Mouse (Mus musculus) gastrocnemius, postnatal 10 days (tissue): ENCODE measurements around the gene Upp2. TPM values are rescaled to one million over a fixed set of nuclear protein-coding genes. Genes with fewer than 3 reads are reported as not detected.

Source experiments
- DNase-seq: peaks from one replicate; pipeline ENCODE4 v3.0.0; 2021; ENCODE audit warnings: mixed read lengths
- total RNA-seq, 2 experiments: library from RNA; stranded (reverse); gene quantifications; 2 replicates each; pipeline ENCODE4 v1.2.3; 2021

The Upp2 gene
- total RNA-seq, 2 experiments from 2014 or later = 1.8 to 3.3 TPM

GRCm38 (mm10) chr2:58765141-58765540, 198.0 kb downstream of the Upp2 start:
- no peak for DNase-seq

GRCm38 (mm10) chr2:58773833-58774232, 206.7 kb downstream of the Upp2 start:
- no peak for DNase-seq

- DNase-seq = no peak
Measured at GRCm38 (mm10) chr2:58778986-58779495, 211.9 kb downstream of the Upp2 start.

GRCm38 (mm10) chr2:58783526-58783925, 216.4 kb downstream of the Upp2 start:
- no peak for DNase-seq

GRCm38 (mm10) chr2:58786177-58786576, 219.1 kb downstream of the Upp2 start:
- no peak for DNase-seq

GRCm38 (mm10) chr2:58786681-58787080, 219.6 kb downstream of the Upp2 start:
- no peak for DNase-seq

- no peak for DNase-seq
Measured at GRCm38 (mm10) chr2:58787360-58787759, 220.3 kb downstream of the Upp2 start.

- no peak for DNase-seq
Measured at GRCm38 (mm10) chr2:58789934-58790333, 222.8 kb downstream of the Upp2 start.

GRCm38 (mm10) chr2:58790361-58790760, 223.3 kb downstream of the Upp2 start:
- no peak for DNase-seq

GRCm38 (mm10) chr2:58794489-58794888, 227.4 kb downstream of the Upp2 start:
- DNase-seq = no peak

GRCm38 (mm10) chr2:58795432-58795831, 228.3 kb downstream of the Upp2 start:
- no peak for DNase-seq

- no peak for DNase-seq
Measured at GRCm38 (mm10) chr2:58797506-58797905, 230.4 kb downstream of the Upp2 start.

- no peak for DNase-seq
Measured at GRCm38 (mm10) chr2:58799126-58799525, 232.0 kb downstream of the Upp2 start.

GRCm38 (mm10) chr2:58799623-58800022, 232.5 kb downstream of the Upp2 start:
- DNase-seq = no peak

GRCm38 (mm10) chr2:58812941-58813340, 245.8 kb downstream of the Upp2 start:
- no peak for DNase-seq

- no peak for DNase-seq
Measured at GRCm38 (mm10) chr2:58828910-58829600, 262.0 kb downstream of the Upp2 start.

- no peak for DNase-seq
Measured at GRCm38 (mm10) chr2:58829981-58830742, 263.1 kb downstream of the Upp2 start.

GRCm38 (mm10) chr2:58832253-58832980, 265.3 kb downstream of the Upp2 start:
- DNase-seq = no peak

GRCm38 (mm10) chr2:58841021-58841420, 273.9 kb downstream of the Upp2 start:
- DNase-seq = no peak

GRCm38 (mm10) chr2:58842443-58842842, 275.3 kb downstream of the Upp2 start:
- no peak for DNase-seq
